Mouse (Mus musculus) G1E (cell line): ENCODE results near the gene Rsrc1.

Experiments
- GATA1 ChIP-seq: IDR thresholded peaks from 2 replicates; pipeline ENCODE4 v1.6.1; 2012; ENCODE audit warnings: borderline replicate concordance, low read length, inconsistent platforms, mixed read lengths
- TAL1 ChIP-seq: conservative IDR thresholded peaks from 2 replicates; pipeline ENCODE4 v1.6.1; 2012; ENCODE audit warnings: low read depth, low read length, inconsistent platforms, mixed read lengths

GRCm38 (mm10) chr3:67232617-67233241, 251.5 kb downstream of the Rsrc1 start:
- TF ChIP-seq TAL1, result no peak
- TF ChIP-seq GATA1, result no peak
